Mouse (Mus musculus): Measurements from ENCODE around the gene Dctn2.

- no peak for TF ChIP-seq POLR2AphosphoS2 (IDR thresholded peaks at IDR 0.05; ENCODE audit: insufficient read length, low read depth)
- no peak for TF ChIP-seq USF1 (IDR thresholded peaks at IDR 0.05; ENCODE audit: low read depth)
- no peak for TF ChIP-seq POLR2A (IDR thresholded peaks at IDR 0.05; ENCODE audit: insufficient read length, low read depth)
- no peak for TF ChIP-seq MAX (IDR thresholded peaks at IDR 0.05; ENCODE audit: low read depth)
These were observed 15.4 kb upstream of the Dctn2 start for GRCm38 (mm10) chr10:127250810-127251209.
